Mouse (Mus musculus): Measurements from ENCODE around the gene Slc7a1.

Gene Slc7a1

DNA sequence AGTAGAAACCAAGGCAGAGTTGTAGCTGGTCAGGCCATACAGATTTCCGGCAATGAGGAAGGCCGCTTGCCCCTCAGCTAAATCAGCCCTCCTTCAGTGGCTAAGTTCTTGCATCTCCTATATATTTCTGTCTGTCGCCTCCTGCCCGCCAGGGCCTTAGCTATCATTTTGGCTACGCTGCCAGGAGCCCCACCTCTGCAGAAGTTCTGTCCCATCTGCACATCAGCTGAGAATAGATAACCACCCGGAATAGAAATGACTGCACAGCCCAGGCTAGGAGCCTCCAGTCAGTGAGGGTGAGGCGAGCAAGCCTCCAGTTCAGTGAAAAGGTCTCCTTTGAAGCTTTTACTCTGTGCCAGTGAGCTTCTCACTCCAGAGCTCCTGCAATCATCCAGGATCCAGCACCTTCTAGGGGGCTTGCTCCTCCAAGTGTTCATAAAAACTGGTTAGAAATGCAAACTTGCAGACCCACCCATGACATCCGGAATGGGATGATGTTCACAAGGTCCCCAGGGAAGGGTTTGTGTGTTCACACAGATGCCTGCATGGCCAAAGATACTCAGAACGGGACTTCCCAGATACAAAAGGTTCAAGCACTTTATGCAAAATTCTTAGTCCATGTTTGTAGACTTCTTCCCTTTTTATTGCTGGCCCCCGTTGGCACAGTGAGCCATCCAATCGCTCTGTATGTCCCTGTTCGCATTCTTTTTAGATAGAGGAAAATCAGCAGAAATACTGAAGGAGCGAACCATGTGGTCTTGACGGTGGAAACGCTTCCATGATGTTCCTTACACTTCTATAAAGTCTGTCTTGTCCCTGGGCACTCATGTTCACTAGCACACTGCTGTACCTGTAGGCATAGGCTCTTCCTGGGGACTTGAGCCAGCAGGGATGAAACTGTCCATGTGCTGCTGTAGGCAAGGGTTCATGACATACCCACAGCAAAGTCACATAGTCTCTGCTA lies 10.4 kb downstream of the Slc7a1 start:
- DNase-seq: peak; percentile 17 to 21

DNA sequence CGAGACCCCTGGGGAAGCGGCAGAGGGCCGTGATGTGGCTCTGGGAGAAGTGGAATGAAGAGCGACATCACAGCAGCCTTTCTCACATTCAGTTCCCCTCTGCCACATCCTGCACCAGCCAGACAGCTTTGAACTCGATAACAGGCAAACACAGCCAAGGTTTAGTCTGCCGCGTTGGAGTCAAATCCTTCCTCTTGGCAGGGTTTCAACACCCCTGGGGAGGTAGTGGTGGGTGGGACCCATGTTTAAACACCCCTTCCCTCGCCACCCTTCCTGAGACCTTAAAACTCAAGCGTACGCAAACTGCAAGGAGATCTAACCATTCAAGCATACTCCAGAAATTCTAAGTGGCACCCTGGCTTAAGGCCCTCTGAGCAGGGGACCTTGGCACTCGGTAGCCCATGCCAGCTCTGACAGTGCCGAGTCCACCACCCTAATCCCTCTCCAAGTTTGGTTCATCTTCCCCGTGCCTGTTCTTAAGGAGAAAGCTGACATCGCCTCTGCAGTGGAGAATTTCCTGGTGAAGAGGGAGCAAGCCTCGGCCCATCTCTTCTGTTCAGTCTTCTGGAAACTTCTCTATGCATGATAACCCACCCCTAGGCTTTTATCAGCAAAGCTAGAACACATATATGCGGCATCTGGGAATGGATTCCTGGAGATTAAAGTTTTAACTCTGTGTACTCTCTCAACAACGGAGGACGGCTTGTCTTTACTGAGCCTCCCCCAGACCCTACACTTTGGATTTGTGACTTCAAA lies 11.3 kb downstream of the Slc7a1 start:
- peak; percentile 32 to 40 for DNase-seq

DNA sequence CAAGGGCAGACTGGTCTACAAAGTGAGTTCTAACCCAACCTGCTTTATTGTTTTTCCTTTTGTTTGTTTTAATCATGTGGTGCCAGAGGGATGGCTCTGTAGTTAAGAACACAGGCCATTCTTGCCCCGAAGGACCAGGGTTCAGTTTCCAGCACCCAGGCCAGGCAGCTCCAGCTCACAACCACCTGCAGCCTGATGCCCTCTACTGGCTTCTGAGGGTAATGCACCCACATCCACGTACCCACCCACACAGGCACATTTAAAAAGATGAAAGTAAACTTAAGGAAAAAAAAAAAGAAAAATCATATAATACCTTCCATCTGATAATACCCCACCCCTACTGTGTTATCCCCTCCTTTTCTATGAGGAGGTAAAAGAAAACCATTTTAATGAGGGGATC lies 11.9 kb downstream of the Slc7a1 start:
- no peak for DNase-seq

DNA sequence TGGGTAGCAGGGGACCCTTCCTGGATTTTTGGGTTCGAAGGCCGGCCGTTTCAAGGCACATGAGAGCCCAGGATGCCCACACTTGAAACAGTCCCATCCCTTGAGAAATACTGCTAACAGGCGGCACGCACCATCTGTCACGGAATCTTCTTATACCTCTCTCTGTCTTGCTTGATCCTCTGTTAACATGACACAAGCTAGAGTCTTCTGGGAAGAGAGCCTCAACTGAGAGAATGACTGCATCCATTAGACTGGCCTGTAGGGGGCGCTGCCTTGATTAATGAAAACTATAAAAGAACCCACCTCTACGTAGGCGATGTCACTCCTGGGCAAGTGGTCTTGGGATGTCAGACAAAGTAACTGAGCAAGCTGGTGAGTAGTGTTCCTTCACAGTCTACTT lies 13.2 kb downstream of the Slc7a1 start:
- peak in 1 of 2 experiments; percentile 26 for DNase-seq

DNA sequence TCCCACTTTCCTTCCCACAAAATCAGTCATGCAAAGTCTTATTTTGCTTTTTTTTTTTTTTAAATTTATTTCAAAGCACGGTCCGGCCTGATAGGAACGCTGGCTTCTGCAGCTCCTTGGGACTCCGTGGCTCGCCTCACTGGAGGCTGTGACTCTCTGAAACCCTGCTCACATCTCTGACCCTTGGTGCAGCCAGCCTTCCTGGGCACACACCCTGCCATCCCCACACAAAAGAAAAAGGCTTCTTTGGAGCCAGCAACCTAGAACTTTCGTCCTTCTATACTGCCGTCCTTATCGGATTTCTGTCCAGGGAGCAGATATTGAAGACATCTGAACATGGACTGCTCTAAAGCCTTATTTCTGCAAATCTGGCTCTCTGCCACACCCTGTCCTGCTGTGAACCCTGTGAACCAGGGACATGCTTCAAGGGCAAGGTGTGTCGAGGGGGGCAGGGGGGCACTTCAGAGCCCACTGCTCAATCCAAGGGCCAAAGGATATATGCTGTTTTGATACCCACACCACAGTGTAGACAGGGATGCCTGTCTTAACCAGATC lies 15.1 kb downstream of the Slc7a1 start:
- DNase-seq: no peak

DNA sequence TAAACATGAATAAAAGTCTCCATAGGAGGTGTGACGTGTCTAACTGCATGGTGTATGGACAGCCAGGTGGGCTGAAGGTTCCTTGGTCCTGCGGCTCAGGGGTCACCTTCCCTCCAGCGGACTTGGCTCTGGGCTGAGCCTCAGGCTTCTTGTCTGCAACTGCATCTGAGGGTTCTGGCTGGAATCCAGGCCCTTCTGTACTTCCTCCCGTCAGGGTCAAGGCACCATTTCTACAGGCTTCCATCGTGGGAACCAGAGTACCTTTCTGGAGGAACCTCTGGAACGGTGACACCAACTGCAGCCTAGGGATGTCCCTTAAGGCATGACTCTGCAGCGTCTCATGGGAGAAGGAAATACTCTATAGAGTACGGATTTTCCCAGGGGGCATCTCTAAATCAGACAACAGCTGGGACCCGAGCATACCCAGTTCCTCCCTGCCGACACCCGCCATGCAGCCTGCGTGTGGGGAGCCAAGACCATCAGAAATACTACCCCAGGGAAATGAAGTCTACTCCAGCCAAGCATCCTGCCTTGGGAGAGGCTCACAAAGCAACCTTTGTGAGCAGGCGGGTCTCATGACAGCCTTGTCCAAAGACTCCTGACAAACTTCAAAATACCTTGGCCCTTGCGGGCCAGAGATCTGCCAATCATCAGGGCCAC lies 15.7 kb downstream of the Slc7a1 start:
- DNase-seq: no peak

DNA sequence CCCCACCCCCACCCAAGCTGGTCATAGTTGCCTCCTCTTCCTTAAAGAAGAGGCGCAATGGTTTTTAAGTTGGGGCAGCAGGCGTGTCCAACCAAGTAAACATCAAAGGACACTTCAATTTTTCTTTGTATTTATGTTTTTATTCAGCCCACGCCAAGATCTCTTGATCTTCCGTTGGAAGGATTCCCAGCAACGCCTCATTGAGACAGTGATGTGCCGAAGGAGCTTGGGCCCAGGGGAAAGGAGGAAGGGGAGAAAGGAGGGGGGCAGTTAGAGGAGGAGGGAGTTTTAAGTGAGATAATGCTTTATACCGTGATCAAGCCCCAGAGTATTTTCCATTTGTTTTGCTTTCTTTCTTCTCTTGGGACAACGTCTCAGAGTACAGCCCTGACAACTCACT lies 18.6 kb downstream of the Slc7a1 start:
- DNase-seq: no peak

DNA sequence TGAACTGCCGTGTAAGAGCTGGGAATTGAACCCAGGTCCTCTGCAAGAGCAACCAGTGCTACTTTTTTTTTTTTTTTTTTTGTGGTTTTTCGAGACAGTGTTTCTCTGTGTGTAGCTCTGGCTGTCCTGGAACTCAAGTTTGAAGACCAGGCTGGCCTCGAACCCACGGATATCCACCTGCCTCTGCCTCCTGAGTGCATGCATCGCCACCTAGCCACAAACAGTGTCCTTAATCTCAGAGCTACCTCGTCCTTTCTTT lies 19.5 kb downstream of the Slc7a1 start:
- DNase-seq: no peak

DNA sequence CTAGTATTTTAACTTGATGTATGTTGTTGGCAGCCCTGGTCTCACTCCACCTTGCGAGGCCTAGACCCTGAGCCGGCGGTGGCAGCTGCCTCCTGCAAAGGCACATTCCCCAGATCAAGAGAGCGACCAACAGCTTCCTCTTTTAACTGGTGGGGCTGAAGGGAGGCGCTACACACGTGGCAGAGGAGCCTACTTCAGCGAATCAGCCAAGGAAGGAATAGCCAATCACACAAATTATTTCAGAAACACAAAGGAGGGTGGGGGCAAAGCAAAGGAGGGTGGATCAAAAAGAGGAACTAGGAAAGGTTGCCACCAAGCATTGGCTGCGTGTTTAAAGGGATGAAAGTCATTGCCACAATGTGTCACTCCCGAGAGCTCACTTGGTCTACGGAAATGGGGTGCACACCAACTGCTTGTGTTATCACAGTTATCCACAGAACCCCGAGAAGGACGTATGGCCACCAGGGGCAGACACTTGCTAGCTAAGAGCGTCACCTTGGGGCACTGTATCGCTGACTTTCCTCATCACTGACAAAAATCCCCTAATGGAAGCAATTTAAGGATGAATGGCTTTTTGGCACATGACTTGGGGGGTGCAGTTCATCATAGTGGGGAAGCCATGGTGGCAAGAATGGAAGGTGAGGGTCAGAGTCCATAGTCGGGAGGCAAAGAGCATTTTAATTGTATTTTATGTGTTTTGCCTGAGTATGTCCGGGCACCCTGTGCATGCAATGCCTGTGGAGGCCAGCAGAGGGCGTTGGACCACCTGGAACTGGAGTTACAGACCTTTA lies 20.1 kb downstream of the Slc7a1 start:
- peak; percentile 59 to 63 for DNase-seq

DNA sequence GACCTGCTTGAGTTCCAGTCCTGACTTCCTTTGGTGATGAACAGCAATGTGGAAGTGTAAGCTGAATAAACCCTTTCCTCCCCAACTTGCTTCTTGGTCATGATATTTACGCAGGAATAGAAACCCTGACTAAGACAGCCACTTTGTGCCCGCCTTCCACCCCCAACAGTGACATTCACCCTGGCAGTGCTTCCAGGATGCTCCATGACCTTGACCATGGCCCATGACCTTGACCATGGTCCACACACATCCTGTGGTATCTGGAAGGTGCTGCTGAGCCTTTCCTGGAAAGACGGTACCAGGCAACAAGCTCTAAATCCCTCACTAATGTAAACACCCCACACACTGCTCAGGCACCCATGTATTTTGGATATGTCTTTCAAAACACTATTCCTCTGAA lies 21.0 kb downstream of the Slc7a1 start:
- no peak for DNase-seq

DNA sequence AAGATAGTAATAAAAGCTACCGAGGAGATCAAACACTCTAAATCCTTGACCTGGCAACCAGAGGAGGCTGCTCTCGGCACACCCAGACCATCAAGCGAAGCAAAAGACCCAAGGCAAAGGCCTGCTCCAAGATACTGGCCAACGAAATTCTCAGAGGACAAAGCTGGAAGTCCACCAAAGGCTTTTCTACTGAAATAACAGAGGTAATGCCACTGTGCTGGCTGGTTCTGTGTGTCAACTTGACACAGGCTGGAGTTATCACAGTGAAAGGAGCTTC lies 21.5 kb downstream of the Slc7a1 start:
- DNase-seq: no peak

DNA sequence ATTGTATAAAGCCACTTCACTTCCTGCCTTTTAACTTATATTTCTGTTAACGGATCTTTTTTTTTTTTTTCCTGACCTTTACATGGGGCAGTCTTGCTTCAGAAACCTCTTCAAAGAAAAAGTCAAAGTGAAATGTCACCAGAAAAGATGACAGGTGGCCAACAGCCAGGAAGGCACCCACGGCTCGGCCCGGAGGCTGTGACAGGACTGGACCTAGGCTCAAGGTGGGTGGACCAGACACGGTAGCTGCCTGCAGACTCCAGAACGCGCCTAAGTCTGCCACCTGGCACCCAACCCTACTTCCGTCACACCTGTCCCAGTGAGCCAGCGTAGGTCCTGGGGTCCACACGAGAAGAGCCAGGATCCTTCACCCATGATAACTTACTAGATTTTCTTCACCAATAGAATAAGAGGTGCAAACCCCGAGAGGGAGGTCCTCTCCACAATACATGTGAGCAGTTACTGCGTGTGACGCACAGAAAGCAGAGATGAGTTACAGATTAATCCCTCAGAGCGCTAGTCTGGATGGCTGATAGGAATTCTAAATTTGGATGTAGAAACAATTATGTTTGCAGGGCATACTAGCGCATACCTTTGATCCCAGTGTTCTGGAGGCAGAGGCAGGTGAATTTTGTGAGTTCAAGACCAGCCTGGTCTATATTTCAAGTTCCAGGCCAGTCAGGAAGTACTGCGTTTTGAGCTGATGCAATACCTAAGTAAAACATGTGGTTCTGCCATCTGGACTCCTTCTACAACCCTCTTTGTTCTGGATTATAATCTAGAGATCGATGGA lies 22.1 kb downstream of the Slc7a1 start:
- DNase-seq: no peak

DNA sequence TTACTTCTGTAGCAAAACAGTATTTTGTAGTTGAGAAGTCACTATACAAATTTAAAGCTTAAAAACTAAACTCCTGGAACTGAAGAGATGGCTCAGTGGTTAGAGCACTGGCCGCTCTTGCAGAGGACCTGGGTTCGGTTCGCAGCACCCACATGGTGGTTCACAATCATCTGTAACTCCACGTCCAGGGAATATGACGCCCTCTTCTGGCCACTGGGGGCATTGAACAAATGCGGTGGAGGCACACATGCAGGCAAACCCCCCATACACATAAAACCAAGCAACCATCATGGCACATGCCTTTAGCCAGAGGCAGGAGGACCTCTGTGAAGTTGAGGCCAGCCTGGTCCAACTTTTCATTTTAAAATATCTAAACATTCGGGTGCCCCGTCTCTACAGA lies 23.3 kb downstream of the Slc7a1 start:
- DNase-seq: no peak

DNA sequence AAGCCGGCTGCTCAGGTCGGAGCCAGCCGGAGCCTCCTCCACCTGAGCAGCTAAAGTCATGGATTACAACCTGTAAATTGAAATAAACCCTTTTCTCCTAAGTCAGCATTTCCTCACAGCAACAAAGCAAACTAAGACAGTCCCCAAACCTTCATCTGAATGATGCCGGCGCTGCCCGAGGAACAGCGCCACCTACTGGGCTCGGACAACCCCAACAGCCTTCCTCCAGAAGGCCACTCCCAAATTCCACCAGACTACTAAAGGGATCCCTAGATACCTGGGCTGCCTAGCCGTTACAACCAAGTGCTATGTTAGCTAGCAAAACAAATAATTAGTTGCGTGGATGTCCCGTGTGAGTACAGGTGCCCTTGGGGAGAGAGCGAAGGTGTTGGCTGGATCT lies 24.2 kb downstream of the Slc7a1 start:
- DNase-seq: no peak

DNA sequence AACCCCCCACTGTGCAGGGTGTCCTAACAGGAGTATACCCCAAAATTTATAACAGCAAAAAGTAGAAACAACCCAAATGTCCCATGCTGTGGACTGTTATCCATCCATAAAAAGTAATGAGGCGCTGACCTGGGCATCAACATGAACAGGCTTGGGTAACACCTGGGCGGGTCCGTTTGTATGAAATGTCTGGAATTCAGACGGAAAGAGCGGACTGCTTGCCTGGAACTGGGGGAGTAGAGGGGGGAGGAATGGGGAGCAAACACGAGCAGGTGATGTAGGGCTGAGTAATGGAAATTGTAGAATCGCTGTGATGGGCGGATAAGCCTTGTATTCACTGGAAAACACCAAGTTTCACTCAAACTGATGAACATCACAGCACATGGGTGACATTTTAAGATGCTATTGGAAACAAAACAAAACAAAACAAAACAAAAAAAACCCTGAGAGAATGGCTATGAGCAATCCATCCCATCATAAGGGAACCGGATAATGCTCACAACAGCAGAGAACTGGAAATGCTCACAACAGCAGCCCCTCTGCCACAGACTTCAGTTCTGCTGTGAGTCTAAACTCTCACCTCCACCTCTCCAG lies 26.5 kb downstream of the Slc7a1 start:
- DNase-seq: no peak

DNA sequence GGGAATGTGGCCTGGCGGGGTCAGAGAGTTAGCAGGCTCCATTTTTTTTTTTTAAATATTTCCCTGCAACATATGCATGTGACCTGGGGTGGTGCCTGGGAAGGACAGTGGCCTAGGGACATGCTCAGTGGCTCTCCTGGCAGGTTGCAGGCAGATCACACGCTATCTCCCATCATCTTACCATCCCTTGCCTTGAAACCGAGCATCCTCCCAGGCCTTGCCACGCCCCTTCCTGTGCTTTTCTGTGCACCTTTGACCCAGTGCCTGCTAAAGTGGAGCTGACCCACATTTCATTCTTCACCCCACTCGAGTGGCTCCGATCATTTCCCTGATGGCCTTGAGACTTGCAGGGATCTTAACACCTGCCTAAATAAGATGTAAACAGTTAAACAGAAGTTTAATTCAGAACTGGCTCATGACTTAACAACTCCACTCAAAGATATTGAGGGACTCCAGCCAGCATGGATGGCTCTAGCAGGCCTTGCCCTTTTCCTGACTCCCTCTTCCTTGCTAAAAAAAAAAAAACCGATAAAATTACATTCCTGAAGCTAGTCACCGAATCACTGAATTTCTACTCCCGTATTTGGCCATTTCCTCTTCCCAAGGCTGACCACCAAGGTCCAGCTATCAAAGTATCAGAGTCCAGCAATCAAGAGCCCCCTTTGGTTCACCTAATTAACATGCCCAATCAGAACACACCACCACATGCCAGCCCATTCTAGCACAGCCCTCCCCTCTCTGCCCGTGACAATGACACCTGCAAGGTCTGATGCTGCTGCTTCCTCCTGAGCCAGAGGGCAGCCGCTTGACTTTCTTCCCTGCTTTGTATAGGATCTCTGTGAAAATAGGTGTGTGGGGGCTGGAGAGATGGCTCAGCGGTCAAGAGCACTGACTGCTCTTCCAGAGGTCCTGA lies 27.4 kb downstream of the Slc7a1 start:
- DNase-seq: no peak

DNA sequence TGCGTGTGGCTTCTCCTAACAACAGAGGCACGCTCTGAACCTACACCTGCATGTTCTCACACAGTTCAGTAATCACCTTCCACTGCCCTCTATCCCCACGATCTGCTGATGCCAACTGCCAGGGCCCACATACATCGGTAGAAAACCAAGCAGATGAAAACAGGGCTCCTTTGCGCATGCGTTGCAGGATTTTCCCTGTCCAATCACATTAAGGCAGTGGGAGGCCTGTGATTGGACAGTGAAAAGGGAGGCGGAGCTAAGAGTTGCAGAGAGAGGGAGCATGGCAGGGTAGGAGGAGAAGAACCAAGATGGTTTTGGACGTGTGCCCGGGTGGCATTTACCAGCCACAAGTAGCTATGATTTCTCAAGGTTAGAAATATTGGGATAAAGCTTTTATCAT lies 28.3 kb downstream of the Slc7a1 start:
- DNase-seq: no peak

DNA sequence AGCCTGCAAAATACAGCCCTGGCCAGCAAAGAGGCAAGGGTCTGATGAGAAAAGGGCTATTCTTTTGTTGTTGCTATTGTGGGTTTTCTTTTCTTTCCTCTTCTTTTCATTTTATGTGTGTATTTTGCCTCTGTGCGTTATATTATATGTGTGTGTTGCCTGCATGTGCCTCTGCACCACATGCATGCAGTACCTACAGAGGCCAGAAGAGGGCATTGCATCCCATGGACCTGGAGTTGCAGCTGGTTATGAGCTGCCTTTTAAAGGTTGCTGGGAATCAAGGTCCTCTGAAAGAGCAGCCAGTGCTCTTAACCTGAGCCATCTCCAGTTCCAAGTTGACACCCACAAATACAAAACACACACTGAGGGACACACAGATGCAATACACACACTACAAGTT lies 29.1 kb downstream of the Slc7a1 start:
- peak in 1 of 2 experiments; percentile 55 for DNase-seq

DNA sequence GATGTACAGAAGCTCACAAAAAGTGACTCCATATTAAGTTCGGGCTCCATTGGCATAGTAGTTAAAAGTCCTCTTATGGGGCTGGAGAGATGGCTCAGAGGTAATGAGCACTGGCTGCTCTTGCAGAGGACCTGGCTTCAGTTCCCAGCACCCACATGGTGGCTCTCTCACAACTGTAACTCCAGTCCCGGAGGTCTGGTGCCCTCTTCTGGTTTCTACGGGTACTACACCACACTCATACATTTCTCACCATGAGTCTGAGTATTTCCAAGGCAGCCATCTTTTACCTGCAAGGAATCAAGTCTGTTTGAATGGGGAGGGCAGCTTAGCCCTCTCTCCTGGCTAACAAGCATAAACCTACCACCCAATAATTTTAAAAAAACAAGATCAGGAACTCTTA lies 30.5 kb downstream of the Slc7a1 start:
- no peak for DNase-seq

DNA sequence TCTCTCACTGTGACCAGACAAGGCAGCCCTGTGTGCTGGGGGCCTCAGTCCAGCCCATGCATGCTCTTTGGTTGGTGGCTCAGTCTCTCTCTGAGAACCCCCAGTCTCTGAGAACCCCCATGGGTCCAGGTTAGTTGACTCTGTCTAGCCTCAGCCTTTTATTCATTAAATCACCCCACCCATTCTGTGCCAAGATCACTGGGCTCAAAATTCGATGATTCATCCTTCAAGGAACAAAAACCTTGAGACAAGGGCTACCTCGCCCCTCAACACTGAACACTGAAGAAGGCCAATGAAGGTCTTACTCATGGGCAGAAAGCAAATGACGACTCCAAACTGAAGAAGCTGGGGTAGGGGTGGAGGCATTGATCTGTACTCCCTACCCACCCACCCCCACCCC lies 31.9 kb downstream of the Slc7a1 start:
- no peak for DNase-seq

DNA sequence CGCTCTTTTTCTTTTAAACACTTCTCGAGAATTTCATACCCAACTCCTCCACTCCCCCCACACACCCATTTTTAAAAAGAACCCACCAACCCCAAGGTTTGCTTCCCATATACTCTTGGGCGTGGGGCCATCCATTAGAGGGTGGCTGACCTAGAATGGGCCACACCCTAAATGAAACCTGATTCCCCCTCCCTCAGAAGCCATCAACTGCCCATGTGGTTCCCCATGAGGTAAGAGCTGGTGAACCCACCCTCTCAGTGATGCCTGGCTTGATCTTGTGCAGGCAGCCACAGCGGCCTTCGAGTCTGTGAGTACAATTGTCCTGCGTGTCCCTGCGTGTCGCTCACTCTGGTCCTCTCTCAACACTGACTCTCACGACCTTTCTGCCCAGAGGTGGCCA lies 33.2 kb downstream of the Slc7a1 start:
- no peak for DNase-seq

All from spleen, adult 18-20 months (tissue).